Mouse (Mus musculus) cerebellum, adult 2 months (tissue): ENCODE measurements around the gene Gm45837.

Experiments used
- CTCF ChIP-seq: fragments of 200-500 bp; IDR thresholded peaks from 2 replicates; pipeline ENCODE4 v1.5.1; 2011; ENCODE audit warnings: low read depth, mild to moderate bottlenecking, control low read depth, low read length, moderate library complexity, borderline replicate concordance; ENCODE audit not compliant: insufficient read depth
- POLR2A ChIP-seq: fragments of 200-500 bp; IDR thresholded peaks from 2 replicates; pipeline ENCODE4 v1.6.1; 2011; ENCODE audit warnings: low read length, control low read depth, borderline replicate concordance; ENCODE audit not compliant: insufficient read depth

GRCm38 (mm10) chr7:101526484-101526883, 115.8 kb downstream of the Gm45837 start:
- TF ChIP-seq CTCF = no peak
- TF ChIP-seq POLR2A = no peak
